23 mouse cellular contexts compared by ENCODE assay signal in genomic region chr12:10350706-10351105, GRCm38 (mm10). TPM values are rescaled to one million over a fixed set of nuclear protein-coding genes. Genes with fewer than 3 reads are reported as not detected.
DNase-seq lines count a peak whose midpoint lies in the region; ATAC-seq and TF ChIP-seq lines count a peak whose summit lies in the region.
"Had no signal": no experiment of that assay in that cellular context is flagged by ENCODE, and none has a peak within 500 bp of the region (broad histone marks: within the 10 kb centered on the region; RNA-seq: fewer than 3 reads in every experiment).

No protein-coding gene starts in this region.

- no peak overlapping the region for H3K27ac ChIP-seq in gastrocnemius, adult 2 months
- H3K27ac ChIP-seq: forebrain, embryonic 12.5 days; hindbrain, postnatal 0 days; neural tube, embryonic 12.5 days had no signal

- peak; percentile 24 for DNase-seq in gastrocnemius, adult 2 months
- no peak for DNase-seq in gastrocnemius, adult 8-10 months (ENCODE audit: low spot score in 2 of 2)
- peak; percentile 3 for DNase-seq in right cerebral cortex, adult 18-20 months
- no peak for DNase-seq in right cerebral cortex, postnatal 14 days
- DNase-seq in lung, postnatal 10 days: peak; percentile 14
- DNase-seq in adrenal gland, postnatal 4 days (ENCODE audit: low spot score in 2 of 2): no peak
- no peak for DNase-seq in adrenal gland, postnatal 25 days
- DNase-seq: kidney, adult 2 months; layer of hippocampus, postnatal 36 days; left cerebral cortex, postnatal 4 days; thymus, postnatal 4 days had no signal

- no peak for ATAC-seq in CD4-positive, CD25-positive, alpha-beta regulatory T cell, adult 4 months
- ATAC-seq: hindbrain, postnatal 0 days; midbrain, embryonic 16.5 days had no signal

- TF ChIP-seq CTCF in gastrocnemius, adult 2 months (IDR thresholded peaks at IDR 0.05): no peak

- intact Hi-C loops in gastrocnemius, adult 2 months (cut with DNase I): no loop called here

- H3K4me3 ChIP-seq in gastrocnemius, adult 2 months: no peak overlapping the region
- H3K4me3 ChIP-seq: forebrain, embryonic 12.5 days; neural tube, embryonic 12.5 days had no signal

RNA-seq across cellular contexts. Expression of gene Nt5c1b, which starts 19.1 kb away (rescaled TPM):
- total RNA-seq in gastrocnemius, adult 2 months (2021): not detected
- total RNA-seq in gastrocnemius, adult 8-10 months (2022): not detected
- not detected for total RNA-seq in adrenal gland, postnatal 4 days (2021)
- not detected for polyA plus RNA-seq in CD4-positive, CD25-positive, alpha-beta regulatory T cell, adult 4 months (2017; shearing (Covaris generic))
- total RNA-seq in adrenal gland, postnatal 25 days (2021): not detected in 2 replicates
- total RNA-seq: hindbrain, postnatal 0 days; layer of hippocampus, postnatal 36 days; left cerebral cortex, postnatal 4 days had no signal
- polyA plus RNA-seq: cerebellum, adult 2 months; cortical plate, adult 2 months; embryonic facial prominence, embryonic 14.5 days; forebrain, embryonic 12.5 days; heart, embryonic 14.5 days; hindbrain, postnatal 0 days; liver, embryonic 11.5 days; midbrain, embryonic 16.5 days; neural tube, embryonic 12.5 days; small intestine, adult 2 months; stomach, embryonic 16.5 days had no signal

RNA-seq across cellular contexts. Expression of gene Rdh14, which starts 39.9 kb away (rescaled TPM):
- total RNA-seq in gastrocnemius, adult 2 months (2021): 10 to 100 TPM; 35.7 to 50.7 TPM
- 10 to 100 TPM; 47.5 to 50.0 (median 48.7) TPM for total RNA-seq in gastrocnemius, adult 8-10 months (2022)
- total RNA-seq in adrenal gland, postnatal 4 days (2021): 10 to 100 TPM; 36.7 to 37.6 TPM
- polyA plus RNA-seq in CD4-positive, CD25-positive, alpha-beta regulatory T cell, adult 4 months (2017; shearing (Covaris generic)): 10 to 100 TPM; 10.4 to 10.5 TPM
- total RNA-seq in adrenal gland, postnatal 25 days (2021): 33.3 and 53.8 TPM in 2 replicates

Comparison
In these comparisons a context has a peak if more than half of its experiments do, and no peak if none do; other contexts are left out.
1. DNase-seq: peak in gastrocnemius, adult 2 months (single experiment), right cerebral cortex, adult 18-20 months (single experiment) and lung, postnatal 10 days (single experiment); none in gastrocnemius, adult 8-10 months (0 of 2), right cerebral cortex, postnatal 14 days (single experiment), adrenal gland, postnatal 4 days (0 of 2) and adrenal gland, postnatal 25 days (single experiment).